Mouse (Mus musculus) kidney, embryonic 16.5 days (tissue): ENCODE measurements around the gene Mrrf. TPM values are rescaled to one million over a fixed set of nuclear protein-coding genes. Genes with fewer than 3 reads are reported as not detected.

ENCODE experiments used
- ATAC-seq: fragments of 200-750 bp; cut with Nextera tagmentation; 2 replicates; pipeline ENCODE4 v1.8.0; 2017; ENCODE audit warnings: moderate TSS enrichment; ENCODE audit not compliant: low FRiP score, low TSS enrichment
- H3K27ac ChIP-seq: fragments of 300-500 bp; sonication (generic); 2 replicates; pipeline ENCODE4 v1.5.1; 2014; ENCODE audit warnings: low read length
- H3K27me3 ChIP-seq: fragments of 300-500 bp; sonication (generic); 2 replicates; pipeline ENCODE4 v1.6.1; 2014; ENCODE audit warnings: low read length, control low read depth, mixed read lengths; ENCODE audit not compliant: insufficient read depth
- H3K36me3 ChIP-seq: fragments of 300-500 bp; sonication (generic); 2 replicates; pipeline ENCODE4 v1.6.1; 2014; ENCODE audit warnings: low read length, control low read depth, mixed read lengths; ENCODE audit not compliant: insufficient read depth
- H3K4me1 ChIP-seq: fragments of 300-500 bp; sonication (generic); 2 replicates; pipeline ENCODE4 v1.6.1; 2014; ENCODE audit warnings: low read length, control low read depth, mixed read lengths; ENCODE audit not compliant: insufficient read depth
- H3K4me2 ChIP-seq: fragments of 300-500 bp; sonication (generic); replicated peaks from 2 replicates; pipeline ENCODE4 v1.6.1; 2014; ENCODE audit warnings: low read depth, low read length
- H3K4me3 ChIP-seq: fragments of 300-500 bp; sonication (generic); 2 replicates; pipeline ENCODE4 v1.5.1; 2014; ENCODE audit warnings: mild to moderate bottlenecking, low read length
- H3K9ac ChIP-seq: fragments of 300-500 bp; sonication (generic); replicated peaks from 2 replicates; pipeline ENCODE4 v1.6.1; 2014; ENCODE audit warnings: low read length
- H3K9me3 ChIP-seq: fragments of 300-500 bp; sonication (generic); 2 replicates; pipeline ENCODE4 v1.6.1; 2016; ENCODE audit warnings: low read length, control low read depth
- WGBS: fragments of 180-500 bp; shearing (Covaris S2); extraction: QIAGEN DNeasy Blood & Tissue Kit; methylation state at CpG from one replicate; pipeline ENCODE4 v1.1.7; 2014; 5-methylcytosine and 5-hydroxymethylcytosine counted together
- polyA plus RNA-seq: library from polyadenylated mRNA; unstranded; fragments of >200 nt; fragmentation: Nextera tagmentation; extraction: Ambion mirVana; gene quantifications from 2 replicates; pipeline ENCODE4 v1.2.1, GENCODE M21; 2015

Gene Mrrf
- polyA plus RNA-seq, 1 experiment from 2014 or later: 31.7 TPM

GRCm38 (mm10) chr2:36220891-36221290 is 84.7 kb downstream of the Mrrf start:
- Histone ChIP-seq H3K4me1 (peaks cover 29% of the 10 kb centered on the region), H3K36me3 (no peaks in the 10 kb centered on the region), H3K9me3 (no peaks in the 10 kb centered on the region), H3K27ac (no peak overlapping the region), H3K4me3 (no peak overlapping the region), H3K27me3 (no peaks in the 10 kb centered on the region), H3K4me2 (no peak overlapping the region), H3K9ac (no peak overlapping the region)
- ATAC-seq: no peak
- 74% methylated on average over 4 of the region's 4 CpGs for WGBS

DNA sequence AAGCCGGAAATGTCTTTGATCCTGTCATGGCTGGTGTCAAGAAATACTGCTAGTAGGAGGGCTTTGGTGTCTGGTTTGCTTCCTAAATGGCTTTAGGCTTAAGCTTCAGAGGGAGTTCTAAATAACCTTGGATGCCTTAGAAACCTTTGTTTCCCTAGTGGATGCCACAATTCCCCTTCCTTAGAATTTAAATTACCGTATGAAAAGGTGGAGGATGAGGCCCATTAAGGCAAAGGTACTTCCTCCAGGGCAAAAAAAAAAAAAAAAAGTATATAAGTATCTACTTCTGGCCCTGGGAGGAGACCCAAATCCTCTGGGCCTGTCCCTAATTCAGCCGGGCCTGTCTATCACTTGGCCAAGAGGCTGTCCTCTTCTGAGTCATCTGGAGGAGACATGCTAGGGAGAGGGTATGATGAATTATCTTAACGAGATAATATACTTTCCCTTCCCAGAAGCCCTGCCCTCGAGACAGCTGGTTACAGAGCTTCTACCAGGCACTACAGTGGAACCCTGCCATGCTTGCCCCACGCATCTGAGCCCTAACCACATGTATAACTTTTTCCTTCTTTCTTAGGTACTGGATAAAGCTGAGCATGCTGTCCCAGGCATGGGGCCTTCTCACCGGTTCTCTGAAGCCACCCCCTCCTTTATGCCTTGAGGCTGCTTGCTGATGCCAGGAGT is 86.1 kb downstream of the Mrrf start:
- no peaks in the 10 kb centered on the region for H3K27me3 ChIP-seq
- no peaks in the 10 kb centered on the region for H3K9me3 ChIP-seq
- H3K4me2 ChIP-seq: no peak overlapping the region
- H3K4me1 ChIP-seq: peaks cover 15% of the 10 kb centered on the region
- H3K27ac ChIP-seq: no peak overlapping the region
- ATAC-seq: no peak
- no peaks in the 10 kb centered on the region for H3K36me3 ChIP-seq
- H3K4me3 ChIP-seq: no peak overlapping the region
- no peak overlapping the region for H3K9ac ChIP-seq
- 56% methylated on average over 7 of the region's 7 CpGs for WGBS

GRCm38 (mm10) chr2:36223436-36223835 is 87.2 kb downstream of the Mrrf start:
- ATAC-seq: no peak
- no peaks in the 10 kb centered on the region for H3K27me3 ChIP-seq

GRCm38 (mm10) chr2:36224153-36224552 is 88.0 kb downstream of the Mrrf start:
- H3K4me2 ChIP-seq: no peak overlapping the region
- no peak overlapping the region for H3K4me3 ChIP-seq
- 76% methylated on average over 7 of the region's 7 CpGs for WGBS
- H3K9me3 ChIP-seq: no peaks in the 10 kb centered on the region
- peaks cover 6% of the 10 kb centered on the region; the same call in 1 of the 2 replicates for H3K4me1 ChIP-seq
- H3K27ac ChIP-seq: no peak overlapping the region
- 0 out of 2 replicates have a peak, but pooled peaks have one; percentile 29 for ATAC-seq
- no peaks in the 10 kb centered on the region for H3K36me3 ChIP-seq
- no peaks in the 10 kb centered on the region for H3K27me3 ChIP-seq
- H3K9ac ChIP-seq: no peak overlapping the region

More at GRCm38 (mm10) chr2:36223436-36223835, 87.2 kb downstream of the Mrrf start:
- H3K4me2 ChIP-seq: no peak overlapping the region
- H3K4me3 ChIP-seq: no peak overlapping the region
- H3K27ac ChIP-seq: no peak overlapping the region
- H3K9ac ChIP-seq: no peak overlapping the region
- no peaks in the 10 kb centered on the region for H3K9me3 ChIP-seq
- peaks cover 6% of the 10 kb centered on the region; the same call in 1 of the 2 replicates for H3K4me1 ChIP-seq
- no peaks in the 10 kb centered on the region for H3K36me3 ChIP-seq

GRCm38 (mm10) chr2:36224599-36224998 is 88.4 kb downstream of the Mrrf start:
- 4% methylated on average over 2 of the region's 2 CpGs for WGBS
- H3K36me3 ChIP-seq: no peaks in the 10 kb centered on the region
- no peak overlapping the region for H3K9ac ChIP-seq
- H3K27ac ChIP-seq: no peak overlapping the region
- H3K27me3 ChIP-seq: no peaks in the 10 kb centered on the region
- H3K4me1 ChIP-seq: peaks cover 6% of the 10 kb centered on the region; the same call in 1 of the 2 replicates
- ATAC-seq: peak; percentile 43; the same call in 1 of the 2 replicates
- no peaks in the 10 kb centered on the region for H3K9me3 ChIP-seq
- no peak overlapping the region for H3K4me3 ChIP-seq
- H3K4me2 ChIP-seq: no peak overlapping the region

DNA sequence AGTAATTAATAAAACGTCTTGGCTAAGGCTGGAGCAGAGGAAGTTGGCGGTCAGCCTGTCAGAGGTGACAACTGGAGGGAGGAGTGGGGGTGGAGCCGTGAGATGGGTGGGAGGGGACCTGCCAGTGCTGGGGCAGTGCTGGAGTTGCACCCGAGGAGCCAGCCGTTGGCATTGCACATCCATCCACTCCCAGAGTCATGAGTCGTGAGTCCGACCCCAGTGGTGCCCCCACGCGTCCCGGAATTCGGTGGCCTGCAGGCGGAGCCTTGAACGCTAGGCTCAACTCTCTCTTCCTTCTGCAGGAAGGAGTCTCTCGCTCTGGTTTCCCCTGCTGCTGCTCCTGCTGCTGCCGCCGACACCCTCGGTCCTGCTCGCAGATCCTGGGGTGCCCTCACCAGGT is 94.2 kb downstream of the Mrrf start, which contains the start of gene Ptgs1:
Gene Ptgs1, plus strand, starts transcription at position 61 of the 400 bp plus-strand sequence.
- ATAC-seq: peak; percentile 86
- Histone ChIP-seq H3K27ac (peak within 1 kb of the TSS; percentile 59; the same call in 1 of the 2 replicates), H3K9me3 (no peaks in the 10 kb centered on the region), H3K4me2 (peak within 1 kb of the TSS; percentile 95), H3K9ac (peak within 1 kb of the TSS; percentile 68), H3K27me3 (no peaks in the 10 kb centered on the region), H3K4me1 (peaks cover 15% of the 10 kb centered on the region), H3K36me3 (no peaks in the 10 kb centered on the region), H3K4me3 (peak within 1 kb of the TSS; percentile 53)
- WGBS: 0% methylated on average over 18 of the region's 18 CpGs

DNA sequence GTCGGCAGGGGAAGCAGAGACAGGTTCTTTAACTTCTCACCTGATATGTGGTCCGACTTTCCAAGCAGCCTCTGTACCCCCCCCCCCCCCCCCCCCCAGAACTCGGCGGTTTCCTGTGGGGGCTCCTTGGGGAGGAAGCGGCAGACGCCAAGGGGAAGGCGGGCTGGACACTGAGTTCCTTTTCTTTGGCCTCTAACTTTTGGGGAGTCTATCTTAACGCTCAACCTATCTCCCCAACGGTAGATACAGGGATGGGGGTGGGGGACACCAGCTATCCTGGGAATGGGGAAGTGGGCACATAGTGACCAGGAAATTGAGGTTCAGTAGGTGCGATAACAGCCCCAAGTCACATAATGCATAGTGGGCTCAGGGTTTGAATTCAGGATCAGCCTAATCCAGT is 94.8 kb downstream of the Mrrf start:
- peak overlapping the region; percentile 95 for H3K4me2 ChIP-seq
- peak overlapping the region; percentile 53 for H3K4me3 ChIP-seq
- no peaks in the 10 kb centered on the region for H3K27me3 ChIP-seq
- H3K36me3 ChIP-seq: no peaks in the 10 kb centered on the region
- WGBS: 39% methylated on average over 8 of the region's 10 CpGs
- peaks cover 16% of the 10 kb centered on the region for H3K4me1 ChIP-seq
- peak overlapping the region; percentile 59; the same call in 1 of the 2 replicates for H3K27ac ChIP-seq
- no peaks in the 10 kb centered on the region for H3K9me3 ChIP-seq
- no peak for ATAC-seq
- peak overlapping the region; percentile 68 for H3K9ac ChIP-seq

GRCm38 (mm10) chr2:36234526-36235368 is 98.6 kb downstream of the Mrrf start:
- H3K27ac ChIP-seq: no peak overlapping the region

DNA sequence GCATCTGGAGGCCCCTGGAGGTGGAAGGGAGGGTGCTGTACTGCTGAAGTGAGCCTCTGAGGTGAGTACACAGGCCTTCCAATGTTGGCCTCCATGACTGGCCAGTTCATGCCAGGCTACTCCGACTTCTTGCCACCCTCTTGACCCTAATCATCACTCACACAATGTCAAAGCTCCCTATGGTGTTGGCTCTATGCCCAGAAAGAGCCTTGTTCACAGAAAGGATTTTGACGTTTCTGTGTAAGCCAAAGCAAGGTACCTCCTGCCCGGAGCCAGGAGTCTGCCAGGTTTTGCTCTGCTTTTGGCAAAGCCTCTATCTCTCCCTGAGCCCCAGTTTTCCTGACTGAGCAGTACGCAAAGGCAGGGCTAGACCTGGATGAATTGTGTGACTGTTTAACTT is 99.7 kb downstream of the Mrrf start:
- no peaks in the 10 kb centered on the region for H3K27me3 ChIP-seq
- no peaks in the 10 kb centered on the region for H3K9me3 ChIP-seq
- H3K4me3 ChIP-seq: no peak overlapping the region
- 41% methylated on average over 4 of the region's 4 CpGs for WGBS
- H3K36me3 ChIP-seq: peaks cover 8% of the 10 kb centered on the region
- peaks cover 11% of the 10 kb centered on the region; the same call in 1 of the 2 replicates for H3K4me1 ChIP-seq
- peak overlapping the region; percentile 47; the same call in 1 of the 2 replicates for H3K27ac ChIP-seq
- no peak overlapping the region for H3K4me2 ChIP-seq
- ATAC-seq: no peak
- H3K9ac ChIP-seq: no peak overlapping the region

More at GRCm38 (mm10) chr2:36234526-36235368, 98.6 kb downstream of the Mrrf start:
- Histone ChIP-seq H3K9ac (no peak overlapping the region), H3K36me3 (peaks cover 8% of the 10 kb centered on the region), H3K9me3 (no peaks in the 10 kb centered on the region), H3K4me1 (peaks cover 18% of the 10 kb centered on the region), H3K4me2 (no peak overlapping the region), H3K27me3 (no peaks in the 10 kb centered on the region), H3K4me3 (no peak overlapping the region)
- ATAC-seq: no peak
- WGBS: 61% methylated on average over 7 of the region's 7 CpGs
